Mouse (Mus musculus) intestine, postnatal 0 days (tissue): ENCODE data around the gene Reep6. TPM values are rescaled to one million over a fixed set of nuclear protein-coding genes. Genes with fewer than 3 reads are reported as not detected.

Source experiments
- ATAC-seq: fragments of 200-750 bp; cut with Nextera tagmentation; 2 replicates; pipeline ENCODE4 v1.8.0; 2017; ENCODE audit warnings: mild to moderate bottlenecking, moderate TSS enrichment, moderate library complexity
- H3K27ac ChIP-seq: fragments of 300-500 bp; sonication (generic); 2 replicates; pipeline ENCODE4 v1.5.1; 2014; ENCODE audit warnings: mild to moderate bottlenecking, low read depth, low read length, moderate library complexity
- H3K27me3 ChIP-seq: fragments of 300-500 bp; sonication (generic); replicated peaks from 2 replicates; pipeline ENCODE4 v1.6.1; 2014; ENCODE audit warnings: low read length, mixed read lengths; ENCODE audit not compliant: control insufficient read depth, insufficient read depth
- H3K36me3 ChIP-seq: fragments of 300-500 bp; sonication (generic); 2 replicates; pipeline ENCODE4 v1.6.1; 2014; ENCODE audit warnings: mild to moderate bottlenecking, moderate library complexity; ENCODE audit not compliant: control insufficient read depth, insufficient read depth
- H3K4me1 ChIP-seq: fragments of 300-500 bp; sonication (generic); replicated peaks from 2 replicates; pipeline ENCODE4 v1.6.1; 2014; ENCODE audit warnings: antibody characterized with exemption, low read length, mixed read lengths; ENCODE audit not compliant: control insufficient read depth, insufficient read depth
- H3K4me2 ChIP-seq: fragments of 300-500 bp; sonication (generic); replicated peaks from 2 replicates; pipeline ENCODE4 v1.6.1; 2014; ENCODE audit warnings: low read depth, mild to moderate bottlenecking, moderate library complexity
- H3K4me3 ChIP-seq: fragments of 300-500 bp; sonication (generic); 2 replicates; pipeline ENCODE4 v1.5.1; 2014; ENCODE audit warnings: low read depth, low read length
- H3K9ac ChIP-seq: fragments of 300-500 bp; sonication (generic); 2 replicates; pipeline ENCODE4 v1.6.1; 2014; ENCODE audit warnings: mild to moderate bottlenecking, low read depth, low read length
- H3K9me3 ChIP-seq: fragments of 300-500 bp; sonication (generic); 2 replicates; pipeline ENCODE4 v1.6.1; 2016; ENCODE audit warnings: mixed run types; ENCODE audit not compliant: control insufficient read depth
- CTCF ChIP-seq: sonication (generic); IDR thresholded peaks from 2 replicates; pipeline ENCODE4 v1.5.1; 2016; ENCODE audit warnings: low read depth, mild to moderate bottlenecking, control low read depth, antibody characterized with exemption, moderate library complexity
- WGBS: fragments of 180-500 bp; shearing (Covaris S2); extraction: QIAGEN DNeasy Blood & Tissue Kit; methylation state at CpG from one replicate; pipeline ENCODE4 v1.1.7; 2014; 5-methylcytosine and 5-hydroxymethylcytosine counted together
- polyA plus RNA-seq: library from polyadenylated mRNA; unstranded; fragments of >200 nt; fragmentation: Nextera tagmentation; extraction: Ambion mirVana; gene quantifications from 2 replicates; pipeline ENCODE4 v1.2.1, GENCODE M21; 2015

Reep6 gene
- 261 and 282 TPM in 2 replicates for polyA plus RNA-seq

- peak; percentile 85 for ATAC-seq
- Histone ChIP-seq H3K4me2 (peak within 1 kb of the TSS; percentile 81), H3K27me3 (no peaks in the 10 kb centered on the region), H3K27ac (peak within 1 kb of the TSS; percentile 82), H3K4me3 (peak within 1 kb of the TSS; percentile 49), H3K9ac (peak within 1 kb of the TSS; percentile 43), H3K9me3 (no peaks in the 10 kb centered on the region), H3K4me1 (no peaks in the 10 kb centered on the region; the same call in 1 of the 2 replicates), H3K36me3 (peaks cover 6% of the 10 kb centered on the region)
- no peak for TF ChIP-seq CTCF
- WGBS = 2% methylated on average over 36 of the region's 36 CpGs
These were observed at the start of gene Reep6, which contains the start of gene Pcsk4 for GRCm38 (mm10) chr10:80329273-80330081. Reep6 (plus strand) TSS chr10:80329953. Pcsk4 (minus strand) TSS chr10:80329498.

- 0 out of 2 replicates have a peak, but pooled peaks cover 5% of the 10 kb centered on the region for H3K4me1 ChIP-seq
- 45% methylated on average over 7 of the region's 7 CpGs for WGBS
- H3K4me3 ChIP-seq = no peak overlapping the region
- no peaks in the 10 kb centered on the region for H3K27me3 ChIP-seq
- peak overlapping the region; percentile 9; the same call in 1 of the 2 replicates for H3K4me2 ChIP-seq
- H3K36me3 ChIP-seq = peaks cover 90% of the 10 kb centered on the region
- no peak for TF ChIP-seq CTCF
- H3K9me3 ChIP-seq = no peaks in the 10 kb centered on the region
- peak; percentile 54 for ATAC-seq
- peak overlapping the region; percentile 79 for H3K27ac ChIP-seq
- H3K9ac ChIP-seq = 0 out of 2 replicates have a peak overlapping the region, but pooled peaks have one; percentile 22
These were observed 48.4 kb upstream of the Reep6 start for GRCm38 (mm10) chr10:80281304-80281703.

GRCm38 (mm10) chr10:80281921-80282371, 47.8 kb upstream of the Reep6 start:
- 53% methylated on average over 8 of the region's 8 CpGs for WGBS
- Histone ChIP-seq H3K4me3 (no peak overlapping the region), H3K4me2 (peak overlapping the region; percentile 9; the same call in 1 of the 2 replicates), H3K36me3 (peaks cover 91% of the 10 kb centered on the region), H3K27ac (peak overlapping the region; percentile 79), H3K9ac (peak overlapping the region; percentile 31; the same call in 1 of the 2 replicates), H3K9me3 (no peaks in the 10 kb centered on the region), H3K4me1 (0 out of 2 replicates have a peak, but pooled peaks cover 5% of the 10 kb centered on the region), H3K27me3 (no peaks in the 10 kb centered on the region)
- TF ChIP-seq CTCF = no peak
- peak; percentile 29 for ATAC-seq

GRCm38 (mm10) chr10:80282481-80283441, 47.0 kb upstream of the Reep6 start:
- peak overlapping the region; percentile 79 for H3K27ac ChIP-seq

GRCm38 (mm10) chr10:80285222-80286070, 44.3 kb upstream of the Reep6 start:
- Histone ChIP-seq H3K36me3 (peaks cover 70% of the 10 kb centered on the region), H3K4me3 (no peak overlapping the region), H3K27me3 (no peaks in the 10 kb centered on the region), H3K4me2 (no peak overlapping the region), H3K9ac (no peak overlapping the region), H3K4me1 (0 out of 2 replicates have a peak, but pooled peaks cover 5% of the 10 kb centered on the region), H3K9me3 (no peaks in the 10 kb centered on the region), H3K27ac (no peak overlapping the region)
- ATAC-seq = no peak
- no peak for TF ChIP-seq CTCF
- whole genome bisulfite sequencing = 76% methylated on average over 13 of the region's 15 CpGs

More at GRCm38 (mm10) chr10:80282481-80283441, 47.0 kb upstream of the Reep6 start:
- Histone ChIP-seq H3K4me1 (0 out of 2 replicates have a peak, but pooled peaks cover 5% of the 10 kb centered on the region), H3K36me3 (peaks cover 91% of the 10 kb centered on the region), H3K4me3 (no peak overlapping the region), H3K9me3 (no peaks in the 10 kb centered on the region), H3K9ac (peak overlapping the region; percentile 31), H3K4me2 (no peak overlapping the region), H3K27me3 (no peaks in the 10 kb centered on the region)
- WGBS = 50% methylated on average over 20 of the region's 20 CpGs
- ATAC-seq = peak; percentile 63
- TF ChIP-seq CTCF = peak; percentile 30
